Mouse (Mus musculus): ENCODE results near the gene Gm43518. TPM values are rescaled to one million over a fixed set of nuclear protein-coding genes. Genes with fewer than 3 reads are reported as not detected.

Gene Gm43518
- total RNA-seq (2021) = under 1 TPM in 1 of 2 experiments, not detected in 1; 0.47 TPM
- long read RNA-seq, experiment 1 = 0 reads
- long read RNA-seq, experiment 2 = 0 reads

GRCm38 (mm10) chr5:123927118-123927517, at the start of gene Gm43518:
Gene Gm43518 (plus strand): TSS chr5:123927418.
- DNase-seq = no peak

DNA sequence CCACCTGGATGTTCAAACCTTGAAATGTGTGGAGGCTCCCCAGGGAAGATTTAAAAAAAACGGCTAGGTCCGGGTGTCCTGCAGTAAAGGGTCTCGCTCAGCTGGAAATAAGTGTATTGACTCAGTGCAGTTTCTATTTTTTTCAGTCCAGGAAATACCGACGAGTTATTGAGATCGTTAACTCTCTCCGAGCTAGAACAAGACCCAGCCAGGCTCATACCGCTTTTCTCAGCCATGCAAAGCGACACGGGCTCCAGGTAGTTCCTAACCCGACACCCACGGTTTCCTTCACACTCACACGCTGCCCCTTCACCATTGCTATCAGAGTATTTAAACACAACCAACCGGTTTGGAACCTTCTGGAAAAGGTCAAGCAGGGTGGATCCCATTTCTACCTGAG, 49.2 kb upstream of the Gm43518 start:
- intact Hi-C loops (cut with DNase I) = no loop called here
- no peak for DNase-seq

More at GRCm38 (mm10) chr5:123927118-123927517, at the start of gene Gm43518:
- intact Hi-C loops (cut with DNase I) = no loop called here

DNA sequence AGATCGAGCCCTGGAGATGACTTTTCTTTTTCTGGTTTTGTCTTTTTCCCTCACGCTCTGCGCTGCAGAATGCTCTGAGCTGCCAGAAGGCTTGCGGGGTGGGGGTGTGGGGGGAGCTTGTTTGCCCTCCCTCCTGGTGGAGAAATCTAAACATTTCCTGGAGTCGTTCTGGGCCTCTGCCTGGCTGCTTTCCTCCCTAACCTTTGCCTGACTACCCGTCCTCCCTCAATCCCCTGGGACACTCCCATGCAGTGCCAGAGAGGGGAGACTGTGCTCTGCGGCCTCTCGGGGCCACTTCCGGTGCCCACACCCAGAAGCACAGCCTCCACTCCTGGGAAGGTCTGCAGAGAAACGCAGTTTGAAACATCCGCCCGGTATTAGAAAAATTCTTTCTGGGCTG, 47.3 kb upstream of the Gm43518 start, which contains the start of gene Hcar1:
Gene Hcar1, minus strand, starts transcription at position 93 of the 400 bp plus-strand sequence.
- intact Hi-C loops (cut with DNase I) = loop anchor here (10.0 kb wide), 1 partner anchor 115 kb away; no protein-coding TSS in a partner anchor
- no peak for DNase-seq

DNA sequence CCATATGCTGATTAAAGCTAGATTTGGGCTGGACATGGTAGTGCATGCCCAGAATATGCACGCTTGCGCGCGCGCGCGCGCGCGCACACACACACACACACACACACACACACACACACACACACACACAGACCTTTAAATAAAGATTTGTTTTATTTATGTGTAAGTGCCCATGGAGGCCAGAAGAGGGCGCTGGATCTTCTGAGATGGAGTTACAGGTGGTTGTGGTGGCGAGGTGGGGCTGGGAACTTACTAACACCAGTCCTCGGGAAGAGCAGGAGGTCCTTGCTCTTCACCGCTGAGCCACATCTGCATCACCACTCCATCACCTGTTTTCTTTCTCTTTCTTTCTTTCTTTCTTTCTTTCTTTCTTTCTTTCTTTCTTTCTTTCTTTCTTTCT, 46.4 kb upstream of the Gm43518 start:
- intact Hi-C loops (cut with DNase I) = loop anchor here (10.0 kb wide), 1 partner anchor 116 kb away; no protein-coding TSS in a partner anchor

GRCm38 (mm10) chr5:123883891-123884290, 43.3 kb upstream of the Gm43518 start:
- intact Hi-C loops (cut with DNase I) = loop anchor here (10.0 kb wide), 1 partner anchor 119 kb away; no protein-coding TSS in a partner anchor
- DNase-seq = no peak

More for the DNA sequence above, 46.4 kb upstream of the Gm43518 start:
- DNase-seq = no peak

GRCm38 (mm10) chr5:123884332-123884731, 42.9 kb upstream of the Gm43518 start:
- no peak for DNase-seq
- intact Hi-C loops (cut with DNase I) = loop anchor here (10.0 kb wide), 1 partner anchor 120 kb away; no protein-coding TSS in a partner anchor

- DNase-seq = no peak
- intact Hi-C loops (cut with DNase I) = loop anchor here (10.0 kb wide), 1 partner anchor 122 kb away; no protein-coding TSS in a partner anchor
Measured at GRCm38 (mm10) chr5:123886365-123886764, 40.9 kb upstream of the Gm43518 start.

DNA sequence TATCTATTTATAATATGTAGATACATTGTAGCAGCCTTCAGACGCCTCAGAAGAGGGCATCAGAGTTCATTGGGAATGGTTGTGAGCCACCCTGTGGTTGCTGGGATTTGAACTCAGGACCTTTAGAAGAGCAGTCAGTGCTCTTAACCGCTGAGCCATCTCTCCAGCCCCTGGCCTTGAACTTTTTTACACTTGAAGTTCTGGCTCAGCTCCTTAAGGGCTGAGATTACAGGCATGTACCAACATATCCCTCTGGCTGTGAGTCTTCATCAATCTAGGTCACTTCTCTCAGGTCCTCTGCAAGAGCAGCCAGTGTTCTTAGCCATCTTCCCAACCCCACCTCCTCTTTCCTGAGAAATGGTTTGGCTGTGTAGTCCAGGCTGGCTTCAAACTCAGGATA, 36.9 kb upstream of the Gm43518 start:
- intact Hi-C loops (cut with DNase I) = no loop called here
- no peak for DNase-seq

- DNase-seq = no peak
- intact Hi-C loops (cut with DNase I) = no loop called here
Measured at GRCm38 (mm10) chr5:123890987-123891386, 36.2 kb upstream of the Gm43518 start.

GRCm38 (mm10) chr5:123891669-123892068, 35.5 kb upstream of the Gm43518 start:
- no peak for DNase-seq
- intact Hi-C loops (cut with DNase I) = no loop called here

DNA sequence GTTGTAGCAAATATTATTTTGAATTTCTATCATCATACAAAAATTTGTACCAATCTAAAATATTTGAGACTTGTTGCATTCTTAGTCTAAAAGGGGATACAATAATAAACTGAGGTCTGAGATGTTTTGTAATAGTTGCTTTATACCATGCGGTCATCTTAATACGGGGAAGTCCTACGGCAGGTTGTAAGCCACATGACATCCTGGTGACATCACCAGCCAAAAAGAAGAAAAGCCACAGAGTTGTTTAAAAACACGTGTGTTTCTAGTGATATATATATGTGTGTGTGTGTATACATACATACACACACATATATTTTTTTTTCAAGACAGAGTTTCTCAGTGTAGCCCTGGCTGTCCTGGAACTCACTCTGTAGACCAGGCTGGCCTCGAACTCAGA, 33.7 kb upstream of the Gm43518 start:
- intact Hi-C loops (cut with DNase I) = no loop called here
- DNase-seq = no peak

- intact Hi-C loops (cut with DNase I) = loop anchor here (5.0 kb wide), 1 partner anchor 54 kb away; no protein-coding TSS in a partner anchor
- DNase-seq = no peak
Measured at GRCm38 (mm10) chr5:123896395-123896794, 30.8 kb upstream of the Gm43518 start.

- no peak for DNase-seq
- intact Hi-C loops (cut with DNase I) = loop anchor here (5.0 kb wide), 1 partner anchor 55 kb away; no protein-coding TSS in a partner anchor
Measured at GRCm38 (mm10) chr5:123897352-123897751, 29.9 kb upstream of the Gm43518 start.

DNA sequence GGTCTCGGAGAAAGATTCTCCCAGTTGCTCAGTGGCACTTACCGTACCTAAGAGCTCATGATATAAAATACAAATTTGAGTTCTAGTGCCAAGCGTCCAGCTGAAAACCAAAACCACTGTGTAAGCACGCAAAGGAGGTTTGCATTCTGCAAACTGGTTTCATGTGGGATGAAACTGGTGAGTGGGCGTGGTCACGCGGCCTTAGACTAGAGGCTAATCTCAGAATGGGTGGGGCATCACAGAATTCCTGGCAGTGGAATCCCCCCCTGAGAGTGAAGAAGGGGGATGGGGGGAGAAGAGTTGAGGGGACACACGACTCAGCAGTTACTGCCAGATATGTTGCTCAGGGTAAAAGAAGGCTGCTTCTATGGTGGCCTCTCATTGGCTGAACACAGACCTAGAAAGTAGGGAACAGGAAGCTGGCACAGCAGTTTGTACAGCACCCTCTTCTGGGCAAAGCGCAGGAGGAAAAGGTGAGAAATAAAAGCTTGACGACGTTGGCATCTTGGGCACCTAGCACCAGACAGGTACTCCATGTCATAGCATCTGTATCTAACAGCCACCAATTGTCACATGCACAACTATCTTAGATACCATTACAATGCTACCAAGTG, 23.1 kb upstream of the Gm43518 start:
- DNase-seq = no peak
- intact Hi-C loops (cut with DNase I) = loop anchor here (5.0 kb wide), 1 partner anchor 152 kb away; no protein-coding TSS in a partner anchor

DNA sequence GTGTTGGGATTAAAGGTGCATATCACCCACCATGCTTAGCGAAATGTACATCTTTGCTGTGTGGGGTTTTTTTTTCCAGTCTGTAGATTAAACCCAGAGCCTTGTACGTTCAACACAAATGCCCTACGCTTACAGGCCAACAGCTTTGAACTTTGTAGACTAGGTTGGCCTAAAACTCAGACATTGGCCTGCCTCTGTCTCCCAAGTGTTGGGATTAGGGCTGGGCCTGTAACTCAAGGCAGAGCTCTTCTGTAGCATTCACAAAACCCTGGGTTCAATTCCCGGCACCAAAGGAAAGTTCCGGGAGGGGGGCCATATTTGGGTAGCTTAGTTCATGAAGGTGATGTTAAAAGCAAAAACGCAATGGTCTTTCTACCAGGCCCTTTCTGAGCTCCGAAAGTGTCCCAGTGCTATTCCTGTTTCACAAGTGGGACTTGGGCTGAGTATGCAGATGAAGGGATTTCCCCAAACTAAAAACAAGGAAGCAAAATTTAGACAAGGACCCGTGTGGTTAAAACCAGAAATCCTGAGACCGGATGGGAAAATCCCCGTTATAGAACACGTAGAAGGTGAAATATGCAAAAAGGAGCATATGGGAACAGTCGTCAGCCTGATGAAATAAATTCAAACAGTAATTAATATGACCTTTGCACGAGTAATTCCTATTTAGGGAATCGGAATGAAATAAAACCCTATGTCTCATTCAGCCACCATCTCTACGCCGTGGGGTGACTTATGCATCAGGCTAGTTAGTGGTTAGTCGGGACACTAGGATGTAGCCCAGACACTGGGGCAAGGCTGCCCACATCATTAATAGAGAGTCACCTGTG, 20.9 kb upstream of the Gm43518 start:
- intact Hi-C loops (cut with DNase I) = loop anchor here (2.0 to 5.0 kb wide), 2 partner anchors 80 to 279 kb away; no protein-coding TSS in a partner anchor
- no peak for DNase-seq

DNA sequence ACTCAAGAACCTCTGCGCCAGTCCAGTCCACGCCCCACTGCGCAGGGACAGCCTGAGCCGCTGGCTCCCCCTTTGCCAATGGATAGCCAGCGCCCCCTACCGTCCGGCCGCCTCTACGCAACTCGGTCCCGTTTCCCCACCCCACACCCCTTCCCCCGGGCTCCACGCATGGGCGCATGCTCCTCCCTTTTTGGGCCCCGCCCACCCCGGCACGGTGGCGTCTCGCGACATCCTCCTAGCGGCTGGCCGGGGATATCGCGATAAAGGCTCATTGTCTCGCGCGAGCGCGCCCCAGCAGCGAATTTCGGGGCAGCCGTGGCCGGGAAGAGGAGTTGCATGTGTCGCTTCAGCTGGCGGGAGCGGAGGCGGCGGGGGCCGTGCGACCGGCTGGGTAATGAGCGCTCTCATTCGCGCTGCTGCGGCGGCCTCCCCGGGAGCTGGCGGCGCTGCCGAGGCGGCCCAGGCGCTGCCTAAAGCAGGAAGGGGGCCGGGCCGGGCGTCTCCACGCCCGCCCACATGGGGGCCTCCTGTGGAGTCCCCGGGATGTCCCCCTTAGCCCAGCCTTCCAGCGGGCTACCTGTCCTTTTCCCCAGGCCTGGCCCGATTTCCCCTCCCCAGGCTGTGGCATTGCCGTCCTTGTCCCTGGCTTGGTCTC, 20.1 kb upstream of the Gm43518 start, which contains the start of gene Denr:
Gene Denr, plus strand, starts transcription at position 200 of the 655 bp plus-strand sequence.
- DNase-seq = peak; percentile 99
- intact Hi-C loops (cut with DNase I) = loop anchor here (2.0 to 5.0 kb wide), 2 partner anchors 80 to 280 kb away; no protein-coding TSS in a partner anchor

- DNase-seq = no peak
- intact Hi-C loops (cut with DNase I) = loop anchor here (2.0 to 5.0 kb wide), 2 partner anchors 81 to 280 kb away; no protein-coding TSS in a partner anchor
Measured at GRCm38 (mm10) chr5:123907631-123907977, 19.6 kb upstream of the Gm43518 start.

DNA sequence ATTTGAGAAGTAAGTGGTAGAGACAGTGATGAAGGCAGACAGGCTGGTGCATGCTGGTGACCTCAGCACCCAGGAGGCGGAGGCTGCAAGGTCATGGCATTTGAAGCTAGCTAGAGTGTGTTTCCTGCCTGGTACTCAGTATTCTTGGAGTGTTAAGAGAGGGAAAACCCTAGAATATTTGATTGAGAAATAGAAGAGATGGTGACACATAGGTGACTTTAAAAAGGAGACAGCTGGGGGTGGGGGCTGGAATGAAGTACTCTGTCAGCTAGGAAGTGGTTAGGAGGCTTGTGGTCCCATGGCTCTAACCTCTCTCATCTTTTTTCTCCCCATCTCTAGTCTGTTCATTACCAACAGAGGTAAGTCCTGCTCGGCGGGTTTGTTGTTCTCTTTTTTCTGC, 12.4 kb upstream of the Gm43518 start:
- intact Hi-C loops (cut with DNase I) = no loop called here
- no peak for DNase-seq

GRCm38 (mm10) chr5:123922112-123922511, 5.1 kb upstream of the Gm43518 start:
- intact Hi-C loops (cut with DNase I) = no loop called here
- DNase-seq = no peak

- DNase-seq = peak; percentile 82 to 91
Measured at GRCm38 (mm10) chr5:123930508-123930989, 3.3 kb downstream of the Gm43518 start, which contains the start of gene Ccdc62. Gene Ccdc62 (plus strand): TSS chr5:123930679.

More at GRCm38 (mm10) chr5:123930508-123930989, 3.3 kb downstream of the Gm43518 start, which contains the start of gene Ccdc62:
- intact Hi-C loops (cut with DNase I) = no loop called here

All from gastrocnemius, postnatal 36 days (tissue).